Mouse (Mus musculus): Measurements from ENCODE around the gene Zmynd15.

The Zmynd15 gene

DNA sequence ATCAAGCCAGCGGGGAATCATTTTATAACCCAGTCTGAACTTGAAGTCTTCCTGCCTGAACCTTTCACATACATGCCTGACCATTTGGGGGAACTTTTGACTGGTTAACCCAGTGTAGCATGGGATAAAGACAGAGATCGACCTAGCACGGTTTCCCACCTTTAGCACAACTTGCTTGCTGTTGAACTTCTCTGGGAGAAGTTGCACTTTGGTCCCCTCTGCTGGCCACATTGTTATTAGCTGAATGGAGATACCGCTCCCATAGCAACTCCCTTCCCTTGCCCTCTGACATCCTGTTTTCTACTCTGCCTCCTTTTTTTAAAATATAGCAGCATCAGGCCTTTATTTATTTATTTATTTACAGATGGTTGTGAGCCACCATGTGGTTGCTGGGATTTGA lies 47.2 kb downstream of the Zmynd15 start:
- DNase-seq (ENCODE audit: low spot score in 2 of 2): peak; percentile 70 to 71

DNA sequence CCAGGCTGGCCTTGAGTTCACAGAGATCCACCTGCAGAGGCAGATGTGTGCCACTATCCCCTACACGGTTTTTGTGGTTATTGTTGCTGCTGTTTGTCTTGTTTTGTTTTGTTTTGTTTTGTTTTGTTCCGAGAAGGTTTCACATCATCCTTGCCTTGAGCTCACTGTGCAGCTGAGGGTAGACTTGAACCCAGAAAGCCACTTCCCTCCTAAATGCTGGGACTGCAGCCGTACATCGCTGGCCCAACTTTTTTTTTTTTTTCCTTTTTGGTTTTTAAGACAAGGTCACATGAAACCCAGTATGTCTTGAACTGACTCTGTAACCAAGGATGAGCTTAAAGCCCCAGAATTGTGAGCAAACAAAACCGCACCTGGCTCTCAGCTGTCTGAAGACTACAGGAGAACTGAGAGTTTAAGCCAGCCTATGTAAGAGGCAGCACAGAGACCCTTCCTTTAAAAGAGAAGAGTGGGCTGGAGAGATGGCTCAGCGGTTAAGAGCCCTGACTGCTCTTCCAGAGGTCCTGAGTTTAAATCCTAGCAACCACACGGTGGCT lies 47.8 kb downstream of the Zmynd15 start:
- DNase-seq (ENCODE audit: low spot score in 2 of 2): no peak

DNA sequence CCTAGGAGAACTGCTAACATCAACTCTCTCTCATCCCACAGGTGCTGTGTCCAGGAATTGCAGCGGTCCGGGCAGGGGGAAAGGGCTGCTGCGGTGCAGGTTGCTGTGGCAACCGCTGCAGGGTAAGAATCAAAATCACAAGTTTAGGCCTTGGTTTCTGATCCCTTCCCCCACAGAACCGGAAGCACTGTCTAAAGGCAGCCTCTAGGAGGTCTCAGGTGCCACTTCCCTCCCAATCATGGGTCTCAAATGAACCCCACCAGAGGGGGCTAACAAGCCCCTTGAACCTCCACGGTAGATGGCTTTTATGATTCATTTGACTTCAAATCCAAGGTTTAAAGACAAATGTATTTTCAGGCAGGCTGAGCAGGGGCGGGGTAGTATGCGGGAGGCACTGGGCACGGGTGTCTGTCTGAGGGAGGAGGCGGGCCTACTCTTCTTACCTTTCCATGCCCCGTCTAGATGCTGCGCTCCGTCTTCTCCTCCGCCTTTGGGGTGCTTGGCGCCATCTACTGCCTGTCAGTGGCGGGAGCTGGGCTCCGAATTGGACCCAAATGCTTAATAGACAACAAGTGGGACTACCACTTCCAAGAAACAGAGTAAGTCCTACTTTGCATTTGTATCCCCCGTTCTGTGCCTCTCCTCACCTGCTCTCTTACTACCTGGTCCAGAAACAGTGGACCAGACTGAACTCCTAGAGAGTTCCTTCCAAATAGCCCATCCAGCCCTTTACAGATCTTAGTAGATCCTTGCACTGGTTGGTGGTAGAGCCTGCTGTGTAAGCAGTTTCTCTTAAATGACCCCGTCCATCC lies 50.7 kb downstream of the Zmynd15 start:
- DNase-seq (ENCODE audit: low spot score in 2 of 2): peak; percentile 39 to 42

DNA sequence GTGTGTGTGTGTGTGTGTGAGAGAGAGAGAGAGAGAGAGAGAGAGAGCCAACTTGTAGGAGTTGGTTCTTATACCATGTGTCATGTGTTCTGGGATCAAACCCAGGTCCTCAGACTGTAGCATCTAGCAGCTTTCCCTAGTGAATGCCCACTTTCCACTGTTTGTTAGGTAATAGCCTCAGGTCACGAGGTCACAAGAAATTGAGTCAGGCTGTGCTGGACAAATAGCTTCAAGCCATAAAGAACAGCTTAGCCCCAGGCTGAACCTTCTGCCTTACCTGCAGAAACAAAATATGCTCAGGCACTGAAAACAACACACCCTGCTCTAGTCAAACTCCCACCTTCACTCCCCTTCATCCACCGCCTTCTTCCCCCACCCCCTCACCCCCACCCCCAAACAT lies 52.0 kb downstream of the Zmynd15 start:
- no peak for DNase-seq (ENCODE audit: low spot score in 2 of 2)

DNA sequence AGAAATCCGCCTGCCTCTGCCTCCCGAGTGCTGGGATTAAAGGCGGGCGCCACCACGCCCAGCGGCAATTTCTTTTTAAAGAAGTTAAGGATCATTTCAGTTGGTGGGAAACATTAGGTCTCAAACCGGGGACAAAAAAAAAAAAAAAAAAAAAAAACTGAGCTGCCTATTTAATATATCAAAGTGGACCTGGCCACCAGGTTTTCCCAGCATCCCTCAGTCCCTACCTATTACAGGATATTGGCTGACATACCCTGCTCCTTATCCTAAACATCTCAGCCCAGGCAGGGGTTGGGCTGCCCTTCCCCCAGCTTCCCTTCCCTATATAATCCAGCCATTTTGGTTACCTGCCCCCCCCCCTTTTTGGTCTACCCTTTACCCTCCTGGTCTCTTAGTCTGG lies 52.6 kb downstream of the Zmynd15 start:
- DNase-seq (ENCODE audit: low spot score in 2 of 2): no peak

DNA sequence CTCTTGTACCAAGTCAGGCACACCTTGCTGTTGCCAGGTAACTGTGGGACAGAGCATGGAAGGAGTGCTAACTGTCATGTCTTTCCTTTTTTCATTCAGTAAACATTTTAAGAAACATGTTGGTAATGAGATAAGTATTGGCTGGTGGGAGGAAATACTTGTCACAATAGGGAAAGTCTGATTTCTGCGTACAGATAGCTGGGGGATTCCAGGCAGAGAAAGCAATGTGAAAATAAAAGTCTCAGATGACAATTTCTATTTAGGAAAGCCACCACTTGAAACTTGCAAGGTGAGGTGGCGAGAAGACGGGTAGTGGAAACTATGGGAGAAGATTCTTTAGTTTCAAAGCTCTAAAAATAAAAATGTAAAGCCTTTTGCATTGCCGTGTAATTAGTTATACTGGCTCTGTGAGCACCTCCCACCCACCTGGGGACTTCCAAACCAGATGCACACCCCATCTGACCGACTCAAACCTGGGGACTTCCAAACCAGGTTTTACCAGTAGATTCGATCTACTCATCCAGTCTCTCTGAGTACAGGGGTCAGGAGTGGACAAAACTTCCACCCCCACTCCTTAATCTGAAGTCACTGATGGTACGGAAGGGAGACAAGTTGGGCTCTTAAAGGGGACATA lies 53.6 kb downstream of the Zmynd15 start:
- DNase-seq (ENCODE audit: low spot score in 2 of 2): no peak

DNA sequence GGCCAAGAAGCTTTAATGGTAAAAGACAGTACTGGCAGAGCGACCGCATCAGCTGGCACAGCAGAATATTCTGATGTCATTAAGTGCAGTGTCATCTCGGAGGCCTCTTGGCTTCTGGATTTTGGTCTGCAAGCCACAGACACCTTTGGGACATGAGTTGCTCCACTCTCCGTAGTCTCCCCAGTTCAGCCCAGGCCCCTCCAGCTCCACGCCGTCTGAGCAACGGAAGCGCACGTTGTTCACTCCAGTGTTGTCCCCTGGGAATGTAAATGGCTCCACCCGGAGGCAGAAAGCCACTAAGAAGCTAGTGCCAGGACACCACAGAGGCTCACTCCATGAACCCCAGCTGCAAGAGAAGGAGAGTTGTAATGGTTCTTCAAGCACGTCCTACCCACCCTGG lies 54.3 kb downstream of the Zmynd15 start:
- no peak for DNase-seq (ENCODE audit: low spot score in 2 of 2)

DNA sequence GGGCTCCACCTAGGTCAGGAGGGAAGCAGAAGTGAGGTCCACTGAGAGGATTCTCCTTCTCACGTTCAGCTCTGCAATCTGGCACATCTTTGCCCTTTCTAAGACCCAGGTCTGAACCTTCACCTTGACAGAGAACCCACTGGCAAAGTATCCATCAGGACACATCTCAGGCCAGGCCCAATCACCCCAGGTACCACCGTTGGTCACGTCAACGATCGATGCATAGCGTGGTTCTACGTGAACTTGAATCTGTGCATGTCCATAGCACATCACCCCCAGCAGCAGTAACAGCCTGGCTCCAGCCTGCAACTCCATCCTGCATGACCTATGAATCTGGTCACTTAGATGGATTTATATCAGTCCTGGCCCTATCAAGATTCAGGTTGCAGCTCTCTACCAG lies 55.1 kb downstream of the Zmynd15 start, which contains the start of gene Vmo1:
Gene Vmo1 (minus strand): TSS at position 329 of the 400 bp plus-strand sequence.
- no peak for DNase-seq (ENCODE audit: low spot score in 2 of 2)

Data from spleen, postnatal 36 days (tissue).